ENCODE assay signal across 27 mouse cellular contexts in the genomic region with DNA sequence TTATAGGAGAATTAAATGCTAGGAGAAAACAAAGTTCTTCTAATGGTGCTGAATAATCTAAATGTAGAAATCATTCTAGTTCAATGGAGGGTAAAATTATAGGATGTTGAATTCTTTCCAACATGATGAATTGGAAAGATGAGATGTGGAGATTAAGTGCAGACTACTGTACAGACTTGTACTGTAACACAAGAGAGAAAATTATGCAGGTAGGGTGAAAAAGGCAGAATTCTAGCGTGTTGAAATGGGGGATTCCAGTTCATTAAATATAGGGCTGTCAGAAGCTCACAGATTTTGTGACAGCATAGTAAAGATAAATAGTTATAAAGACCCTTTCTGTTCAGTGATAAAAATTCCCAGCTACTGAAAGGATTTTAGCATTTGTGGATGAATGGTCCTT.
"Had no signal": no experiment of that assay in that cellular context is flagged by ENCODE, and none has a peak within 500 bp of the region (broad histone marks: within the 10 kb centered on the region; RNA-seq: fewer than 3 reads in every experiment).

No protein-coding gene starts in this region.

- H3K27me3 ChIP-seq: heart, embryonic 13.5 days; heart, embryonic 15.5 days; hindbrain, embryonic 13.5 days; hindbrain, embryonic 15.5 days; kidney, embryonic 15.5 days; limb, embryonic 13.5 days; limb, embryonic 15.5 days; liver, embryonic 12.5 days had no signal

- H3K4me3 ChIP-seq: heart, adult 2 months; heart, embryonic 13.5 days; heart, embryonic 15.5 days; hindbrain, embryonic 13.5 days; hindbrain, embryonic 15.5 days; kidney, embryonic 15.5 days; limb, embryonic 13.5 days; limb, embryonic 15.5 days; liver, embryonic 12.5 days had no signal

- H3K9me3 ChIP-seq: heart, embryonic 13.5 days; heart, embryonic 15.5 days; hindbrain, embryonic 13.5 days; hindbrain, embryonic 15.5 days; kidney, embryonic 15.5 days; limb, embryonic 13.5 days; limb, embryonic 15.5 days had no signal

- H3K9ac ChIP-seq: heart, embryonic 13.5 days; heart, embryonic 15.5 days; hindbrain, embryonic 13.5 days; hindbrain, embryonic 15.5 days; kidney, embryonic 15.5 days; limb, embryonic 13.5 days; limb, embryonic 15.5 days; liver, embryonic 12.5 days; liver, embryonic 14.5 days had no signal

- H3K36me3 ChIP-seq: heart, embryonic 13.5 days; heart, embryonic 15.5 days; hindbrain, embryonic 13.5 days; hindbrain, embryonic 15.5 days; kidney, embryonic 15.5 days; limb, embryonic 13.5 days; limb, embryonic 15.5 days; liver, embryonic 12.5 days had no signal

- ATAC-seq: hindbrain, postnatal 0 days; intestine, embryonic 16.5 days; liver, embryonic 12.5 days had no signal

- DNase-seq: gastrocnemius, postnatal 14 days; gastrocnemius, postnatal 36 days; heart, adult 11 months; heart, adult 2 months; heart, postnatal 14 days; heart, postnatal 36 days; kidney, adult 11 months; kidney, adult 2 months; kidney, adult 9 months; kidney, postnatal 14 days; kidney, postnatal 36 days; layer of hippocampus, adult 9-11 months; layer of hippocampus, postnatal 36 days; left cerebral cortex, postnatal 4 days had no signal

- H3K4me1 ChIP-seq: heart, embryonic 13.5 days; heart, embryonic 15.5 days; hindbrain, embryonic 13.5 days; hindbrain, embryonic 15.5 days; kidney, embryonic 15.5 days; limb, embryonic 13.5 days; limb, embryonic 15.5 days; liver, embryonic 12.5 days had no signal

- H3K4me2 ChIP-seq: heart, embryonic 11.5 days; heart, embryonic 13.5 days; heart, embryonic 15.5 days; hindbrain, embryonic 13.5 days; hindbrain, embryonic 15.5 days; kidney, embryonic 15.5 days; limb, embryonic 13.5 days; limb, embryonic 15.5 days; liver, embryonic 12.5 days had no signal

- H3K27ac ChIP-seq: heart, adult 2 months; heart, embryonic 13.5 days; heart, embryonic 15.5 days; hindbrain, embryonic 13.5 days; hindbrain, embryonic 15.5 days; hindbrain, postnatal 0 days; kidney, embryonic 15.5 days; kidney, postnatal 0 days; limb, embryonic 13.5 days; limb, embryonic 15.5 days; liver, embryonic 12.5 days; liver, embryonic 14.5 days had no signal
